Mouse (Mus musculus): ENCODE data around the gene Zfp101. TPM values are rescaled to one million over a fixed set of nuclear protein-coding genes. Genes with fewer than 3 reads are reported as not detected.

Zfp101 gene
- polyA plus RNA-seq, 1 experiment from 2014 or later, result 15.0 TPM

DNA sequence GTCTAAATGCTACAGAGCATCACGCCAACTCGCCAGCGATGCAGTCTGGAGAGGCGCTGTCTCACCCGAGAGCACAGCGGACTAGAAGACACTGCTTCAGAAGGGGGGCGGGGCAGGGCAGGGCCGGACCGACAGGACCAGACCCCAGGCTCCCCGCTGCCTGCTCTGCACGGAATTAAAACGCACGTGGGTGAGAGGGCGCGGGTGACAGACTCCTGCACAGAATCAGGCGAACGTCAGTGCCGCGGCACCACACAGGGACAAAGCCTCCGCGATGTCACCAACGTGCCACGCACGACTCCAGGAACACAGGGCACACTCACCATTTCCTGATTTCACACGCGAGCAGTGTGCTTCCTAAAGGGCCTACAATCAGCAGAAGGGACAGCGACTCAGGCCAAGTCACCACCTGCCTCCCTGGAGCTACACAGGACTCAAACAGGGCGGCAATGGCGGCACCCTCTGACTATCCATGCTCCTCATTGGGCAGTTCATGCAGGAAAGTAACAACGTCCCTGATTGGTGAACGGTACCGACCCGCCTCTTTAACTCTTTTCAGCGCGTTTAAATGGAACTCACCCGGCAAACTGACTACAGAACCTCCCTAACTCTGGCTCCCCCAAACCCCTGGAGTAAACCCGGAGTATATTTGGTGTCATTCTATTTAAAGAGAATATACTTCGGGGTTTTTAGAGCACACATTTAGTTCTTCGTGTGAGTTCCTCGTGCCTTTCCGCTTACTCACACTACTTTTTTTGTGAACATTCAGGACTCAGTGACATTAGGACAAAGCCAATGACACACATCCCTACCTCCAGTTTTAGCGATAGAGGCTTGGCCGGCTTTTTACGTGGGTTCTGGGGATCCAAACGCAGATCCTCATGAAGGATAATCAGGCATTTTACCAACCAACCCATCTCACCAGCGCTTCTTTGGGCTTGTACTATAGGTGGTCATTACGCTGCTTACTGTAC lies 35.7 kb downstream of the Zfp101 start, which contains the start of gene Zfp81:
Gene Zfp81, minus strand, starts transcription at position 468 of the 974 bp plus-strand sequence.
- Histone ChIP-seq H3K27me3 (replicated peaks; ENCODE audit: control insufficient read depth, insufficient read depth, low read length) (no peaks in the 10 kb centered on the region), H3K4me2 (ENCODE audit: low read length) (peak within 1 kb of the TSS; percentile 82), H3K9ac (ENCODE audit: low read length) (peak within 1 kb of the TSS; percentile 85), H3K36me3 (ENCODE audit: control insufficient read depth, insufficient read depth, low read length) (no peaks in the 10 kb centered on the region), H3K27ac (ENCODE audit: low read depth) (peak within 1 kb of the TSS; percentile 85), H3K4me3 (ENCODE audit: low read depth, low read length) (peak within 1 kb of the TSS; percentile 99), H3K4me1 (replicated peaks; ENCODE audit: control insufficient read depth, insufficient read depth, low read length) (0 out of 2 replicates have a peak, but pooled peaks cover 2% of the 10 kb centered on the region), H3K9me3 (ENCODE audit: control insufficient read depth, low read length) (no peaks in the 10 kb centered on the region)
- WGBS, result 4% methylated on average over 47 of the region's 47 CpGs
- DNase-seq (ENCODE audit: low spot score) (peak; percentile 91), ATAC-seq (replicated peaks; ENCODE audit: low FRiP score, low TSS enrichment, low read depth) (peak; percentile 100)

DNA sequence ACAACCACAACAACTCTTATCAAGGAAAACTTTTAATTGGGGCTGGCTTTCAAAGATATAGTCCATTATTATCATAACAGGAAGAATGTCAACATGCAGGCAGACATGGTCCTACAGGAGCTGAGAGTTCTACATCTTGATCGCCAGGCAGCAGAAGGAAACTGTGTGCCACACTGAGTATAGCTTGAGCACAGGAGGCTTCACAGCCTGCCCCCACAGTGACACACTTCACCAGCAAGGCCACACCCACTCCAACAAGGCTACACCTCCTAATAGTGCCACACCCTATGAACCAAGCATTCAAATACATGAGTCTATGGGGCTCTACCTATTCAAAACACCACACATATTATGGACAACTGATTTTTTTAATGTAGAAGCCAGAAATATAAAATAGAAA lies 41.5 kb downstream of the Zfp101 start:
- Histone ChIP-seq H3K27ac (ENCODE audit: low read depth) (no peak overlapping the region), H3K36me3 (ENCODE audit: control insufficient read depth, insufficient read depth, low read length) (no peaks in the 10 kb centered on the region), H3K4me3 (ENCODE audit: low read depth, low read length) (no peak overlapping the region), H3K27me3 (replicated peaks; ENCODE audit: control insufficient read depth, insufficient read depth, low read length) (no peaks in the 10 kb centered on the region), H3K9ac (ENCODE audit: low read length) (no peak overlapping the region), H3K4me2 (ENCODE audit: low read length) (no peak overlapping the region), H3K4me1 (replicated peaks; ENCODE audit: control insufficient read depth, insufficient read depth, low read length) (0 out of 2 replicates have a peak, but pooled peaks cover 2% of the 10 kb centered on the region), H3K9me3 (ENCODE audit: control insufficient read depth, low read length) (peaks cover 18% of the 10 kb centered on the region; the same call in 1 of the 2 replicates)
- 91% methylated on average over 1 of the region's 1 CpGs for WGBS
- DNase-seq (ENCODE audit: low spot score) (no peak), ATAC-seq (replicated peaks; ENCODE audit: low FRiP score, low TSS enrichment, low read depth) (no peak)

Other genes with a start within 250 kb of the Zfp101 start
- not detected in 2 replicates for gene Olfr55, start 226.2 kb downstream of the Zfp101 start, polyA plus RNA-seq (2014; fragmentation: Nextera tagmentation; extraction: Ambion mirVana)
- not detected in 2 replicates for gene Olfr239, start 203.3 kb downstream of the Zfp101 start, polyA plus RNA-seq (2014; fragmentation: Nextera tagmentation; extraction: Ambion mirVana)
- not detected in 2 replicates for gene Olfr1564, start 173.0 kb downstream of the Zfp101 start, polyA plus RNA-seq (2014; fragmentation: Nextera tagmentation; extraction: Ambion mirVana)
- gene Zfp955a, start 139.5 kb downstream of the Zfp101 start, polyA plus RNA-seq (2014; fragmentation: Nextera tagmentation; extraction: Ambion mirVana), result 16.8 and 18.0 TPM in 2 replicates
- 0.04 TPM in 1 of 2 replicates, not detected in the other for gene Olfr63, start 130.0 kb downstream of the Zfp101 start, polyA plus RNA-seq (2014; fragmentation: Nextera tagmentation; extraction: Ambion mirVana)
- gene Zfp955b, start 105.1 kb downstream of the Zfp101 start, polyA plus RNA-seq (2014; fragmentation: Nextera tagmentation; extraction: Ambion mirVana), result 8.2 and 9.6 TPM in 2 replicates
- 10.8 and 14.6 TPM in 2 replicates for gene Zfp81, start 35.8 kb downstream of the Zfp101 start, polyA plus RNA-seq (2014; fragmentation: Nextera tagmentation; extraction: Ambion mirVana)
- gene Actl9, start 38.3 kb upstream of the Zfp101 start, polyA plus RNA-seq (2014; fragmentation: Nextera tagmentation; extraction: Ambion mirVana), result not detected in 2 replicates
- 53.6 and 54.5 TPM in 2 replicates for gene Adamts10, start 129.6 kb upstream of the Zfp101 start, polyA plus RNA-seq (2014; fragmentation: Nextera tagmentation; extraction: Ambion mirVana)
- 3.1 and 3.4 TPM in 2 replicates for gene Myo1f, start 161.1 kb upstream of the Zfp101 start, polyA plus RNA-seq (2014; fragmentation: Nextera tagmentation; extraction: Ambion mirVana)
- 72.6 and 81.8 TPM in 2 replicates for gene Zfp414, start 234.4 kb upstream of the Zfp101 start, polyA plus RNA-seq (2014; fragmentation: Nextera tagmentation; extraction: Ambion mirVana)
- gene Pram1, start 243.4 kb upstream of the Zfp101 start, polyA plus RNA-seq (2014; fragmentation: Nextera tagmentation; extraction: Ambion mirVana), result 0.39 and 0.97 TPM in 2 replicates